Mouse (Mus musculus) intestine, postnatal 0 days (tissue): ENCODE measurements around the gene Haus6. TPM values are rescaled to one million over a fixed set of nuclear protein-coding genes. Genes with fewer than 3 reads are reported as not detected.

Experiments used
- ATAC-seq: fragments of 200-750 bp; cut with Nextera tagmentation; 2 replicates; pipeline ENCODE4 v1.8.0; 2017; ENCODE audit warnings: mild to moderate bottlenecking, moderate TSS enrichment, moderate library complexity
- H3K27ac ChIP-seq: fragments of 300-500 bp; sonication (generic); 2 replicates; pipeline ENCODE4 v1.5.1; 2014; ENCODE audit warnings: mild to moderate bottlenecking, low read depth, low read length, moderate library complexity
- H3K27me3 ChIP-seq: fragments of 300-500 bp; sonication (generic); replicated peaks from 2 replicates; pipeline ENCODE4 v1.6.1; 2014; ENCODE audit warnings: low read length, mixed read lengths; ENCODE audit not compliant: control insufficient read depth, insufficient read depth
- H3K36me3 ChIP-seq: fragments of 300-500 bp; sonication (generic); 2 replicates; pipeline ENCODE4 v1.6.1; 2014; ENCODE audit warnings: mild to moderate bottlenecking, moderate library complexity; ENCODE audit not compliant: control insufficient read depth, insufficient read depth
- H3K4me1 ChIP-seq: fragments of 300-500 bp; sonication (generic); replicated peaks from 2 replicates; pipeline ENCODE4 v1.6.1; 2014; ENCODE audit warnings: antibody characterized with exemption, low read length, mixed read lengths; ENCODE audit not compliant: control insufficient read depth, insufficient read depth
- H3K4me2 ChIP-seq: fragments of 300-500 bp; sonication (generic); replicated peaks from 2 replicates; pipeline ENCODE4 v1.6.1; 2014; ENCODE audit warnings: low read depth, mild to moderate bottlenecking, moderate library complexity
- H3K4me3 ChIP-seq: fragments of 300-500 bp; sonication (generic); 2 replicates; pipeline ENCODE4 v1.5.1; 2014; ENCODE audit warnings: low read depth, low read length
- H3K9ac ChIP-seq: fragments of 300-500 bp; sonication (generic); 2 replicates; pipeline ENCODE4 v1.6.1; 2014; ENCODE audit warnings: mild to moderate bottlenecking, low read depth, low read length
- H3K9me3 ChIP-seq: fragments of 300-500 bp; sonication (generic); 2 replicates; pipeline ENCODE4 v1.6.1; 2016; ENCODE audit warnings: mixed run types; ENCODE audit not compliant: control insufficient read depth
- CTCF ChIP-seq: sonication (generic); IDR thresholded peaks from 2 replicates; pipeline ENCODE4 v1.5.1; 2016; ENCODE audit warnings: low read depth, mild to moderate bottlenecking, control low read depth, antibody characterized with exemption, moderate library complexity
- WGBS: fragments of 180-500 bp; shearing (Covaris S2); extraction: QIAGEN DNeasy Blood & Tissue Kit; methylation state at CpG from one replicate; pipeline ENCODE4 v1.1.7; 2014; 5-methylcytosine and 5-hydroxymethylcytosine counted together
- polyA plus RNA-seq: library from polyadenylated mRNA; unstranded; fragments of >200 nt; fragmentation: Nextera tagmentation; extraction: Ambion mirVana; gene quantifications from 2 replicates; pipeline ENCODE4 v1.2.1, GENCODE M21; 2015

The Haus6 gene
- polyA plus RNA-seq, 1 experiment from 2014 or later: 3.1 TPM

- WGBS: 25% methylated on average over 6 of the region's 6 CpGs
- Histone ChIP-seq H3K9me3 (no peaks in the 10 kb centered on the region), H3K9ac (no peak overlapping the region), H3K4me3 (no peak overlapping the region), H3K27ac (no peak overlapping the region), H3K4me1 (no peaks in the 10 kb centered on the region), H3K27me3 (no peaks in the 10 kb centered on the region), H3K36me3 (no peaks in the 10 kb centered on the region), H3K4me2 (no peak overlapping the region)
- ATAC-seq: no peak
- TF ChIP-seq CTCF: peak; percentile 76
These were observed 56.7 kb downstream of the Haus6 start for GRCm38 (mm10) chr4:86555035-86555707.

DNA sequence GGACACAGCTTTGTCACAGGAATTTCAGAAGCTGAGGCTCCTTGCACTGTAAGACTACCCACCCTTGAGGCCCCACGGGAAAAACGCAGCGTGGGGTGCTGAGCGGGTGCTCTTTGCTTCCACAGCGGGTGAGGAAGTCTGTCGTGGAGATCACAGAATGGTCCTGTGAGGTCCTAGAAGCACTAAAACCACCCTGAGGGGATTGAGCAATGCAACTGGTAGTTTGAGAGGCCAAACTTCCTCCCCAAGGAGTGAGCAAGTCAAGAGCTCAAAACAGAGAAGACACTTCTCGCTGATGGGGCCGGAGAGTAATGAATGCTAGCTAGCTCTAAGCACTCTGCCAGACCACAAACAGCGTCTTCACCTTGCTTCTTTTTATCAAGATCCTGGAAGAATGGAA lies 63.5 kb downstream of the Haus6 start:
- no peak overlapping the region for H3K4me3 ChIP-seq
- no peaks in the 10 kb centered on the region for H3K27me3 ChIP-seq
- no peak for ATAC-seq
- H3K36me3 ChIP-seq: no peaks in the 10 kb centered on the region
- 75% methylated on average over 9 of the region's 9 CpGs for WGBS
- no peak overlapping the region for H3K9ac ChIP-seq
- no peaks in the 10 kb centered on the region for H3K4me1 ChIP-seq
- H3K9me3 ChIP-seq: no peaks in the 10 kb centered on the region
- TF ChIP-seq CTCF: no peak
- no peak overlapping the region for H3K27ac ChIP-seq
- no peak overlapping the region for H3K4me2 ChIP-seq

- H3K36me3 ChIP-seq: no peaks in the 10 kb centered on the region
- H3K4me3 ChIP-seq: no peak overlapping the region
- H3K9me3 ChIP-seq: no peaks in the 10 kb centered on the region
- no peaks in the 10 kb centered on the region for H3K27me3 ChIP-seq
- H3K27ac ChIP-seq: no peak overlapping the region
- H3K9ac ChIP-seq: no peak overlapping the region
- H3K4me2 ChIP-seq: no peak overlapping the region
- 53% methylated on average over 5 of the region's 5 CpGs for WGBS
- no peak for ATAC-seq
- TF ChIP-seq CTCF: peak; percentile 74
- no peaks in the 10 kb centered on the region for H3K4me1 ChIP-seq
These were observed 66.2 kb downstream of the Haus6 start for GRCm38 (mm10) chr4:86545615-86546014.

GRCm38 (mm10) chr4:86543999-86544398 lies 67.9 kb downstream of the Haus6 start:
- no peak overlapping the region for H3K9ac ChIP-seq
- TF ChIP-seq CTCF: no peak
- no peaks in the 10 kb centered on the region for H3K9me3 ChIP-seq
- no peak for ATAC-seq
- no peak overlapping the region for H3K27ac ChIP-seq
- no peak overlapping the region for H3K4me2 ChIP-seq
- H3K4me1 ChIP-seq: no peaks in the 10 kb centered on the region
- no peaks in the 10 kb centered on the region for H3K36me3 ChIP-seq
- no peaks in the 10 kb centered on the region for H3K27me3 ChIP-seq
- 88% methylated on average over 3 of the region's 3 CpGs for WGBS
- no peak overlapping the region for H3K4me3 ChIP-seq

GRCm38 (mm10) chr4:86541573-86541972 lies 70.3 kb downstream of the Haus6 start:
- no peaks in the 10 kb centered on the region for H3K4me1 ChIP-seq
- TF ChIP-seq CTCF: no peak
- no peaks in the 10 kb centered on the region for H3K36me3 ChIP-seq
- no peaks in the 10 kb centered on the region for H3K27me3 ChIP-seq
- no peak overlapping the region for H3K4me2 ChIP-seq
- no peaks in the 10 kb centered on the region for H3K9me3 ChIP-seq
- no peak for ATAC-seq
- no peak overlapping the region for H3K27ac ChIP-seq
- no peak overlapping the region for H3K9ac ChIP-seq
- WGBS: 67% methylated on average over 1 of the region's 1 CpGs
- H3K4me3 ChIP-seq: no peak overlapping the region

DNA sequence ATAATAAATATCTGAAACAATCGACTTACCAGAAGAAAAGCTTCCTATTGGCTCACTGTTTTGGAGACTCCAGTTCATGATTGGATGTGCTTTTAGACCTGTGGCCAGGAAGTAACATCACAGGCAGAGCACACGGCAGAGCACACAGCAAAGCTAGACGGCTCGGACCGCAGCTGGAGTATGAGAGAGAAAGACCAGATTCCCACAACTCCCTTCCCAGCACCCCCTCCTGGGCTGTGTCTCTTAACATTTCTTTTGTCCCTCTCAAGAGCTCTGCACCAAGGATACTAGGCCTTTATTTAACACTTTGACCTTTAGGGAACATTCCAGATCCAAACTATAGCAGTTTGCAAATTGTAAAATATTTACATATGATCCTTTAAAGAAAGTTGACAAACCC lies 72.9 kb downstream of the Haus6 start:
- ATAC-seq: no peak

DNA sequence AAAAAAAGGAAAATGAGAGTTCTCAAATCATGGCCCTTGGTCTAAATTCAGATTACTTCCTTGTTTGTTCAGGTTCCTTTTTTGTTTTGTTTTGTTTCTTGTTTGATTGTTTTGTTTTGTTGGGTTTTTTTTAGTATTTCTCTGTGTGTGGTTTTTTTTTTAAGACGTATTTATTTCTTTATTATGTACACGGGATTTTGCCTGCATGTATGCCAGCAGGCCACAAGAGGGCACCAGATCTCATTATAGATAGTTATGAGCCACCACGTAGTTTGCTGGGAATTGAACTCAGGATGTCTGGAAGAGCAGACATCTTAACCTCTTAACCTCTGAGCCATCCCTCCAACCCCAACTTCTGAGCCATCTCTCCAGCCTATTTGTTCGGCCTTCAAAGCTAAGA lies 73.9 kb downstream of the Haus6 start:
- no peaks in the 10 kb centered on the region for H3K27me3 ChIP-seq
- 43% methylated on average over 4 of the region's 4 CpGs for WGBS
- TF ChIP-seq CTCF: peak; percentile 72
- H3K9me3 ChIP-seq: no peaks in the 10 kb centered on the region
- H3K9ac ChIP-seq: no peak overlapping the region
- no peak overlapping the region for H3K4me2 ChIP-seq
- no peaks in the 10 kb centered on the region for H3K4me1 ChIP-seq
- no peak overlapping the region for H3K4me3 ChIP-seq
- no peak overlapping the region for H3K27ac ChIP-seq
- no peaks in the 10 kb centered on the region for H3K36me3 ChIP-seq
- ATAC-seq: no peak

More for the DNA sequence above, 72.9 kb downstream of the Haus6 start:
- TF ChIP-seq CTCF: no peak
- Histone ChIP-seq H3K4me2 (no peak overlapping the region), H3K9ac (no peak overlapping the region), H3K4me3 (no peak overlapping the region), H3K27ac (no peak overlapping the region), H3K9me3 (no peaks in the 10 kb centered on the region), H3K36me3 (no peaks in the 10 kb centered on the region), H3K4me1 (no peaks in the 10 kb centered on the region), H3K27me3 (no peaks in the 10 kb centered on the region)
- 94% methylated on average over 5 of the region's 5 CpGs for WGBS
